Mouse (Mus musculus): ENCODE measurements around the gene Mettl7a1. TPM values are rescaled to one million over a fixed set of nuclear protein-coding genes. Genes with fewer than 3 reads are reported as not detected.
A peak's percentile ranks its signal among the peaks of the same experiment; 100 is the strongest.
"Not testable (repeated sequence)": the region's sequence is repeated elsewhere in the genome, so short reads cannot be mapped to it uniquely, and the experiment has no call there.

Gene Mettl7a1
- 6.3 and 7.0 TPM in 2 replicates for polyA plus RNA-seq (2015; fragmentation: Nextera tagmentation; extraction: Ambion mirVana)

DNA sequence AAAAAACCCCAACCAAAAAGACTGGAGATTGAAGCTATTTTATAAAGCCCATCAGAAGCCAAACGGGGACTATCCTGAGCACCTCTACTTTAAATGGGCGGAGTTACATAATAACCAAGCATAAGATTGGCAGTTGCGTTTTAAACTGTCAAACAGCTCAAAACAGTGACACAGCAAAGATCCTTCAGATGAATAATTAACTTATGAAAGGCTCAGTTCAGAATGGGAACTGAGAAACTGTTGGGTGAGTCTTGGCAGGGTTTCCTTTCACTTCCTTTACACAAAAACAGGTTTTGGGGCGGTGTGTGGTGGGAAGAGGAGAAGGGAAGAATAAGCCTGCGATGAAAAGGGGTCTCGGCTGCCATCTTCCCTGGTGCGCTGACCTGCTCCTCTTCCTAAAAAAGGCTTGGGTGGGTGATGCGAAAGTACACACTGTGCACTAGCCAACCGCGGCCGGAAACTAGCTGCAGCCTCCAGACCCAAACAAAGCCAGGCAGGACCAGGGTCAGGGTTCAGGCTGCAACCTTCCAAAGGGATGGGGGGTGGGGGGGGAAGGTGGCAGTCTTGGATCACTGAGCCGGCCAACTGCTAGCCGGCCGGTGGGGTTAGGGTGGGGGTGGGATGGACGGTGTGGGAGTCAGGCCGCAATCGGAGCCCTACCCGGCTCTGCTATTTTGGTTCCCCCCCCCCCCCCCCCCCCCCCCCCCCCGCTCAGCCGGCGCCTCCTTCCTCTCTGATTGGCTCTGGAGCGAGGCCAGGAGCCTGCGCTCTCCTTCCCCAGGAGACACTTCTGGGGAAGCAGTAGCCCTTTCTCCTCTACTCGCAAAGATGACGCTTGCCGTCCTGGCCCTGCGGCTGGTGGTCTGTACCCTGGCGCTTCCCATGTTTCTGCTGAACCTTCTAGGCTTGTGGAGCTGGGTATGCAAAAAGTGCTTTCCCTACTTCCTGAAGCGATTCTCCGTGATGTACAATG is at the start of gene Mettl7a1:
Gene Mettl7a1 (plus strand): TSS at position 122 of the 973 bp plus-strand sequence.
- Histone ChIP-seq H3K4me3 (replicated peaks) (peak within 1 kb of the TSS; percentile 57), H3K9ac (peak within 1 kb of the TSS; percentile 23; the same call in 1 of the 2 replicates), H3K27me3 (replicated peaks) (no peaks in the 10 kb centered on the region), H3K4me1 (0 out of 2 replicates have a peak, but pooled peaks cover 3% of the 10 kb centered on the region), H3K36me3 (no peaks in the 10 kb centered on the region), H3K9me3 (no peaks in the 10 kb centered on the region), H3K4me2 (peak within 1 kb of the TSS; percentile 78), H3K27ac (peak within 1 kb of the TSS; percentile 91)
- ATAC-seq (ENCODE audit: insufficient read depth, low FRiP score, low read depth), result peak; percentile 72
- WGBS, result 2% methylated on average over 21 of the region's 30 CpGs

DNA sequence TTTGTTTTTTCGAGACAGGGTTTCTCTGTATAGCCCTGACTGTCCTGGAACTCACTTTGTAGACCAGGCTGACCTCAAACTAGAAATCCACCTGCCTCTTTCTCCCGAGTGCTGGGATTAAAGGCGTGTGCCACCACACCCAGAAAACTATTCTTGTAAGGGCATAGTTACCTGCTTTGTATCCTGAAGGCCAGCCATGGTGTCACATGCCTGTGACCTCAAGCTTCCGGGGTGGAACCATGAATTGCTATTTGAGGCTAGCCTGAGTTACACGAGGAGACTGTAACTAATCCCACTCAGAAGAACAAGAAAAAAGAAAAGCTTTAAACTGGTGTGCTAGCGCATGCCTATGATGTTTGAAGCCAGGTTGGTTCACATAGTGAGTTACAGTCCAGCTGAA is 47.6 kb upstream of the Mettl7a1 start:
- 86% methylated on average over 6 of the region's 6 CpGs for whole genome bisulfite sequencing
- no peak for ATAC-seq (ENCODE audit: insufficient read depth, low FRiP score, low read depth)
- H3K4me3 ChIP-seq (replicated peaks), result no peak overlapping the region
- H3K27me3 ChIP-seq (replicated peaks), result no peaks in the 10 kb centered on the region
- H3K9me3 ChIP-seq, result no peaks in the 10 kb centered on the region
- H3K4me2 ChIP-seq, result no peak overlapping the region
- H3K36me3 ChIP-seq, result peaks cover 63% of the 10 kb centered on the region
- H3K9ac ChIP-seq, result no peak overlapping the region
- H3K27ac ChIP-seq, result no peak overlapping the region
- H3K4me1 ChIP-seq, result no peaks in the 10 kb centered on the region

DNA sequence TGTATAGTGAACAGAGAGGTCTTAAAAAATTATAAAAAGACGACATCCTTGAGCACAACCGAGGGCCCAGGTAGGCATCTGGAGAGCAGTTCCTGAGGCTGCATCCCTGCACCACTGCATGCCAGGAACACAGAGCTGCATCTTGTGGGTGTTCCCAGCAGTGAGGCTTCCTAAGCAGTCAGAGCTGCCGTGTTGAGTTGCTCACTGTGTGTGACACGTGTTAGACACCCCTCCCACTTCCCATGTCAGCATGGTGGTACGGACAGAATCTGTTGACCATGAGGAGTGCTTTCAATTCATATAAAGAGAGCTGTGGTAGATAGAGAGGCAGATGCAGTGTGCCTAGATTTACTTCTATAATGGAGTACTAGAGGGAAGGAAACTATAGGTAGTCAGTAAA is 46.6 kb upstream of the Mettl7a1 start:
- Histone ChIP-seq H3K9me3 (no peaks in the 10 kb centered on the region), H3K27me3 (replicated peaks) (no peaks in the 10 kb centered on the region), H3K27ac (no peak overlapping the region), H3K4me2 (no peak overlapping the region), H3K36me3 (peaks cover 58% of the 10 kb centered on the region), H3K4me3 (replicated peaks) (no peak overlapping the region), H3K9ac (no peak overlapping the region), H3K4me1 (no peaks in the 10 kb centered on the region)
- 84% methylated on average over 5 of the region's 5 CpGs for WGBS
- no peak for ATAC-seq (ENCODE audit: insufficient read depth, low FRiP score, low read depth)

DNA sequence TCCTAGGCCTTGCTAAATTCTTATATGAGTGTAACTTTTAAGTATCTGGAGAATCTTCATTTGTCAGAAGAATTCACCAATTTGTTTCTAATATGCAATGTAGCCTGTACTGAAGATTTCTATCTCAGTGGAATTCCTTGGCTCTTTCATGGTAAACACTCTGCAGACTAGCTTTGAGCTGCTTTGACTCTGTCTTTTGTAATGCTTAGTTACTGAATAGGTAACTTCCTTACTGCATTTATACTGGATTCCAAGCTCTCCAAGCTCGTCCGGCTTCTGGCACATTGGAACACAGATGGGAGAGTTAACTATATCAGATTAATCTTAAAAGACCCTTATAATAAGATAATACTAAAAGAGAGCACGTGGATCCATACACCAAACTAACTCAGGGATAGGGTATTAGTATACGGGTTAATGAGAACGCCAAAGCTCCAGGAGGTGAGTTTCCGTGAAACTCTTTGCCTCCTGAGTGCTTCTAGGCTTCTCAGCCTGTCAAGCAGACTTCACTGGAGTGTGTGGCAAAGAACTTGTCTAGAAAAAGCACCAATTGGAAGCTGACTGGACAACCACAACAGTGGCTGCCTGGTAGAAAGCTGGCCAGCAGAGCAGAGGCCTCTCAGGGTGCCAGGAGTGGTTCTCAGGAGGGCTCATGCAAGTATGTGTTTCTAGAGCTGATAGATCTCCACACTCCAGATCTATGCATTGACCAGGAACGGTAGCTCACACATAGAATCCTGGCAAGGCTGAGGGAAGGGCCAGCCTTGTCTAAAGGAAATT is 45.1 kb upstream of the Mettl7a1 start:
- no peak overlapping the region for H3K4me3 ChIP-seq (replicated peaks)
- H3K4me2 ChIP-seq, result no peak overlapping the region
- peaks cover 46% of the 10 kb centered on the region for H3K36me3 ChIP-seq
- no peak overlapping the region for H3K27ac ChIP-seq
- H3K9ac ChIP-seq, result no peak overlapping the region
- H3K27me3 ChIP-seq (replicated peaks), result no peaks in the 10 kb centered on the region
- no peaks in the 10 kb centered on the region for H3K9me3 ChIP-seq
- 96% methylated on average over 7 of the region's 7 CpGs for WGBS
- H3K4me1 ChIP-seq, result no peaks in the 10 kb centered on the region
- ATAC-seq (ENCODE audit: insufficient read depth, low FRiP score, low read depth), result no peak

DNA sequence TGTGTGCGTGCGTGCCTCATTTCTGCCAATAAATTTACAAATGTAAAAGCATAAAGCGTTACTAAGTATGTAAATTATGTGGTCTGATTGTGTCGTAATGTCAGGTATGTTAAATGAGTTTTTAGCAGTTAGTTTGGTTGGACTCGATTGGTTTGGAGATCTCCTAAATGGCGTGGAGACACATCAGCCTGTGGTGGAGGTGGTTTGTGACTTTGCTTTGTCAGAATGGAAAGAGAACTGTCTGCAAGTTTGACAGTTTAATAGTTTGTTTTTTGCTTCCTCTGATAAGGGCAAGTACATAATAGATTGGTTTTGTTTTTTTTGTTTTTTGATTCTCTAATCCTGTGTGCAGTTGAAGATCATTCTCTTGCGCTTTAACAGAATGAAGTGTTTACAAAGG is 43.6 kb upstream of the Mettl7a1 start:
- H3K9me3 ChIP-seq; H3K4me3 ChIP-seq (replicated peaks); H3K4me2 ChIP-seq; H3K9ac ChIP-seq; ATAC-seq (ENCODE audit: insufficient read depth, low FRiP score, low read depth); H3K27me3 ChIP-seq (replicated peaks); H3K4me1 ChIP-seq; H3K27ac ChIP-seq: not testable (repeated sequence)
- peaks cover 33% of the 10 kb centered on the region for H3K36me3 ChIP-seq
- WGBS, result 81% methylated on average over 4 of the region's 7 CpGs

DNA sequence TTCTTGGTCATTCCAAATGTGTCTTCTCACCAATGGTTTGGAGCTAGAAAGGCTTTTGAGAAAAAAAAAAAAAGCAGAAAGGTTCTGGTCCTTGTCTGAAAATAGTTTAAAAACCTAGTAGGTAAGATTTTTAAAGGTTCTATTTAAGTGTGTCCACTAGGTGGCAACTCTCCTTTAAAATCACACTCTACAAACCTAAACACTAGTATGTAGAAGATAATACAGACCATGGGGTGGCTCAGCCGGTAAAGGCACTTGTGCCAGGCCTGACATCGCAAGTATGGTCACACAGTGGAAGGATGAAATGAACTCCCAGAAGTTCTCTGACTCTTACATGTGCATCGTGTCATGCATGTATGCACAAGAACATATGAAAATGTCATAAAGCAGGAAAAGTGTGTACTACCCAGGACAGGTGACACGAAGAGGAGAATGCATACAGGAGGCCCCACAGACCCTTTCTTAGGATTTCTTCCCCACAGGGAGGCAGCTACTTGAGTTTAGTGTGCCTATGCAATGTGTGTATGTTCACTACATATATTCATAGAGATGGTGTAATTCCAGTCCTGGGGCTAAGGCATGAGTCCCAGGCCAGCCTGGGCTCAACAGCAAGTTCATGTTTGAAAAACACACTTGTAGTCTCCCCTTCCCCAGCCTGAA is 40.6 kb upstream of the Mettl7a1 start:
- H3K27ac ChIP-seq, result no peak overlapping the region
- no peaks in the 10 kb centered on the region for H3K4me1 ChIP-seq
- H3K9me3 ChIP-seq, result no peaks in the 10 kb centered on the region
- H3K36me3 ChIP-seq, result peaks cover 11% of the 10 kb centered on the region
- no peaks in the 10 kb centered on the region for H3K27me3 ChIP-seq (replicated peaks)
- H3K4me3 ChIP-seq (replicated peaks), result no peak overlapping the region
- no peak overlapping the region for H3K9ac ChIP-seq
- H3K4me2 ChIP-seq, result no peak overlapping the region
- WGBS, result 27% methylated on average over 4 of the region's 4 CpGs
- no peak for ATAC-seq (ENCODE audit: insufficient read depth, low FRiP score, low read depth)

DNA sequence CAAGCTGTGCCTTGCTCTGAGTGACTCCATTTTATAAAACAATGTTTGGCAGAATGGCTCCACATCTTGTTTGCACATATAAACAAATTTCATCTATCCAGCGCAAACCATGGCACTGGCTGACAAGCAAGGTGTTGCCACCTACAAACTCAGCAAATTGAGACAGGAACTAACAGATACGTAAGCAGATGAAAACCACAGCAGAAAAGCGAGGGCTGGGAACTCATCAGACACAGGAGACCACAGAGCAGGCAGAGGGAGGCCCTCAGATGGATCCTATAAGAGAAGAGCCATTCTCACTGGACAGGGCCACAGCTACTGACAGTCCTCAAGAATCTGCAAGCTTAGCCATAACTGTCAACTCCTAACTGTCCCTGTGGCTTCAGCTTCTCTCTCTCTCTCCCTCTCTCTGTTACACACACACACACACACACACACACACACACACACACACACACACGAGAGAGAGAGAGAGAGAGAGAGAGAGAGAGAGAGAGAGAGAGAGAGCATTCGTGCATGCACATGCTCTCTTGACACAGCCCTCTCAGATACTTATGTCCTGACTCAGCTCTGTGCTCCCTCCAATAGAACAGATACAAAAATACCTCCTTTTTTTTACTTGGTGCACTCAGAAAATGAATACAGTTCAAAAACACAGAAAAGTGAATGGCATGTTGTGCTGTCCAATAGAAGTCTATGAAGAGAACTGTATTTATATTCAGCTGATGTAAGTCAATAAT is 38.2 kb upstream of the Mettl7a1 start:
- ATAC-seq (ENCODE audit: insufficient read depth, low FRiP score, low read depth), result no peak
- no peak overlapping the region for H3K27ac ChIP-seq
- WGBS, result 64% methylated on average over 5 of the region's 5 CpGs

DNA sequence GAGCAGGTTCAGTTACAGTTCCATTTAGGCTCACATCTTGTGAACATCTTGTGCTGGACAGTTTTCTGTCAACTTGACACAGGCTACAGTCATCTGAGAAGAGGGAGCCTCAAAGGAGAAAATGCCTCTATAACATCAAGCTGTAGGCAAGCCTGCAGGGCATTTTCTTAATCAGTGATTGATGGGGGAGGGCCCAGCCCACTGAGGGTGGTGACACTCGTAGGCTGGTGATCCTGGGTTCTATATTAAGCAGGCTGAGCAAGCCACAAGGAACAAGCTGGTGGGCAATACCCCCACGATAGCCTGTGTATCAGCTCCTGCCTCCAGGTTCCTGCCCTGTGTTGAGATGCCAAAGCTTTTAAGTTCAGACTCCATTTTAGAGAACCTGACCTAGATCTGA is 35.0 kb upstream of the Mettl7a1 start:
- Histone ChIP-seq H3K9me3 (no peaks in the 10 kb centered on the region), H3K27me3 (replicated peaks) (no peaks in the 10 kb centered on the region), H3K4me2 (no peak overlapping the region), H3K9ac (no peak overlapping the region), H3K27ac (no peak overlapping the region), H3K4me1 (no peaks in the 10 kb centered on the region), H3K36me3 (no peaks in the 10 kb centered on the region), H3K4me3 (replicated peaks) (no peak overlapping the region)
- no peak for ATAC-seq (ENCODE audit: insufficient read depth, low FRiP score, low read depth)
- WGBS, result 58% methylated on average over 2 of the region's 2 CpGs

More for the DNA sequence above, 38.2 kb upstream of the Mettl7a1 start:
- no peaks in the 10 kb centered on the region for H3K4me1 ChIP-seq
- H3K27me3 ChIP-seq (replicated peaks), result no peaks in the 10 kb centered on the region
- H3K4me2 ChIP-seq, result no peak overlapping the region
- no peak overlapping the region for H3K4me3 ChIP-seq (replicated peaks)
- no peak overlapping the region for H3K9ac ChIP-seq
- H3K36me3 ChIP-seq, result no peaks in the 10 kb centered on the region
- H3K9me3 ChIP-seq, result no peaks in the 10 kb centered on the region

DNA sequence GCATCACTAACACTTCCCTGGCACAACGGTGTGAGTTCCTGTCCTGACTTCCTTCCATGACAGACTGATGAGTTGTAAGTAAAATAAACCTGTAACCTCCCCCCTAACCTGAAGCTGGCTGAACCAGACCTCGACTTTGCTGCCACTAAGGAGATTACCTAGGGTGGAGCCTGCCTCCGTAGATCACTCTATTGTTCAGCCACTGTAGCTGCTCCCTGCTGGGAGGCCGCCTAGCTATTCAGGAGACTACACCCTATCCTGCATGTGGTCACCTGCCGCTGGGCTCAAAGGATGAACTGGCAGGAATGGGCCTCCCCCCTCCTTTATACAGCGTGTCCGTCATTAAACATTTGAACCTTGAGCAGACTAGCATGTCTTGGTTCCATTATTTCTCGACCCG is 34.2 kb upstream of the Mettl7a1 start:
- no peaks in the 10 kb centered on the region for H3K4me1 ChIP-seq
- no peak overlapping the region for H3K9ac ChIP-seq
- H3K4me3 ChIP-seq (replicated peaks), result no peak overlapping the region
- no peaks in the 10 kb centered on the region for H3K27me3 ChIP-seq (replicated peaks)
- ATAC-seq (ENCODE audit: insufficient read depth, low FRiP score, low read depth), result no peak
- H3K36me3 ChIP-seq, result no peaks in the 10 kb centered on the region
- no peaks in the 10 kb centered on the region for H3K9me3 ChIP-seq
- WGBS, result 24% methylated on average over 9 of the region's 9 CpGs
- no peak overlapping the region for H3K27ac ChIP-seq
- H3K4me2 ChIP-seq, result no peak overlapping the region

DNA sequence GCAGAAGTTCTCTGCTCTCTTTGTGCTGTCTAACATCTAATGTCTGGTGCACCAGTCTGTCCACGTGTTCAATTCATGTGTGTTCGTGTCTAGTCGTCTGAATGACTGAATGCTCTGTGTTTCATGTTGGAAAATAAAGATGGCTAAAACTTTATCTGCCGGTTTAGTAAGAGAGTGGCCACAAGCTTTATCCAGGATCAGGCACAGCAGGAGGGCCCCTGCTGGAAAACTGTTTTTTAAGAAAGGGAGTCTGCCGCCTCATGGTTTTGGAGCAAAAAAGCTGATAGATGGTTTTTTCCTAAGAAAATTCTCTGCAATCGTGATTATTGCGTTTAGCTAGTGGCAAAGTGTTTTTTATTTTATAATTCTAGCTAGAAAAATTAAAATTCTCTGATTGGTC is 33.3 kb upstream of the Mettl7a1 start:
- not testable (repeated sequence) for H3K36me3 ChIP-seq; H3K9me3 ChIP-seq; H3K4me2 ChIP-seq; H3K4me3 ChIP-seq (replicated peaks); ATAC-seq (ENCODE audit: insufficient read depth, low FRiP score, low read depth); H3K4me1 ChIP-seq; H3K27ac ChIP-seq; H3K9ac ChIP-seq; H3K27me3 ChIP-seq (replicated peaks)
- 41% methylated on average over 7 of the region's 7 CpGs for WGBS

DNA sequence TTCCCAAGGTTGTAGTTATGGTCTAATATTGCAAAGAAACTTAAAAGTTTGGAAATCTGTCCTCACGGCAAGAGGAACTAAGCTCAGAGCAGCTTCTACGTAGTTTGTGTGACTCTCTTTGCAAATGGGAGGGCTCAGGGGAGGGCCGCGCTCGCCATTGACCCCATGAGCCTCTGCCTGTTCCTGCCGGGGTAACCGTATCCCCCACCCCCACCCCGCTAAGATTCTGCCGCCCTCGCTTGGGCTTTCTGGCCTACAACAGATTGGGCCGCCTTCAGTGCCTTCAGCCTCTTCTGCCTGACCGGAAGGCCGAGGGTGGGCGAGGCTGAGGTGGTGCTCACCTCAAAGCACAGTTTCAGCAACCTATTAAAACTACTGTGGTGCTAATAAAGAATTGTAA is 32.5 kb upstream of the Mettl7a1 start:
- Histone ChIP-seq H3K36me3 (no peaks in the 10 kb centered on the region), H3K9ac (no peak overlapping the region), H3K4me1 (no peaks in the 10 kb centered on the region), H3K9me3 (no peaks in the 10 kb centered on the region), H3K27ac (no peak overlapping the region), H3K4me2 (no peak overlapping the region), H3K27me3 (replicated peaks) (no peaks in the 10 kb centered on the region), H3K4me3 (replicated peaks) (no peak overlapping the region)
- no peak for ATAC-seq (ENCODE audit: insufficient read depth, low FRiP score, low read depth)
- 67% methylated on average over 14 of the region's 14 CpGs for WGBS

Data from stomach, embryonic 15.5 days (tissue).